ENCODE assay signal across 8 mouse cellular contexts in the genomic region with DNA sequence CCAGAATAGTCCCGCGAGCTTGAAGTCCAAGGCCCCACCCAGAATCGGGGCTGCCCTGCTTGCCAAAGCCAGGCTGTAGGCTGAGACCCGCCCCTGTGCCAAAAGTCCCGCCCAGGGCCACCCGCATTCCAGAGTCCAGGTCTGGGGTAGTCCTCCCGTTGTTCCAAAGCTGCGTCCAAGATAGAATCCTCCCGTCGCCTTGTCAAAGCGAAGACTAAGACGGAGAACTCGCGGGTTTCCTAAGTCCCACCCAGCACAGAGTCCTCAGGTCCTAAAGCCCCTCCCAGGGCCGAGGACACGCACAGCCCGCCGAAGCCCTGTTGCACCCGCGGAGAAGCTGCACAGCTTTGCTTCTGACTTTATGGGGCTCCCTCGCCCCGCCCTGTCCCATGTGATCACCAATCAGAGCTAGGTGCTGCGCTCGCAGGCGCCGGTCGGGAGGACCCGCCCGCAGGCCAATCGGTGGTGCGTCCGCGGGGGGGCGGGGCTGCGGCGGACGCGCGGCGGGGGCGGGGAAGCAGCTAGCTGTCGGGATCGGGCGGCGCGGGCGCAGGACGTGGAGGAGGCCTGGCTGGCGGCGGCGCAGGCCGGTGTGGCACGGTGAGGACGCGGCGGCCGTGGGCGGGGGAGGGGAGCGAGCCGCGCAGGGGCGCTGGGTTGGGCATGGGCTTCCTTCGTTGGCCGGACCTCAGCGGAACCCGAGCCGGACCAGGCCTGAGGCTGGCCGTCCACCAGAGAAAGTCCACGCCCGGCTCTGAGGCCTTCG. TPM values are rescaled to one million over a fixed set of nuclear protein-coding genes. Genes with fewer than 3 reads are reported as not detected.
DNase-seq lines count a peak whose midpoint lies in the region; ATAC-seq lines count a peak whose summit lies in the region.

A gene (plus strand): TSS at position 495 of the 766 bp plus-strand sequence.

- ATAC-seq in hindbrain, embryonic 12.5 days (ENCODE audit: low FRiP score): peak; percentile 98

- under 1% methylated on average over 63 of the region's 71 CpGs for WGBS in hindbrain, embryonic 12.5 days

- H3K9me3 ChIP-seq in hindbrain, embryonic 12.5 days (replicated peaks): no peaks in the 10 kb centered on the region

- H3K27ac ChIP-seq in hindbrain, embryonic 12.5 days: peak within 1 kb of the TSS; percentile 73

- peak within 1 kb of the TSS; percentile 81 for H3K4me2 ChIP-seq in hindbrain, embryonic 12.5 days (replicated peaks)

- H3K36me3 ChIP-seq in hindbrain, embryonic 12.5 days: peaks cover 8% of the 10 kb centered on the region

- H3K4me3 ChIP-seq in hindbrain, embryonic 12.5 days: peak within 1 kb of the TSS; percentile 74

- no peaks in the 10 kb centered on the region for H3K27me3 ChIP-seq in hindbrain, embryonic 12.5 days

- H3K4me1 ChIP-seq in hindbrain, embryonic 12.5 days: peaks cover 18% of the 10 kb centered on the region

- H3K9ac ChIP-seq in hindbrain, embryonic 12.5 days: peak within 1 kb of the TSS; percentile 78

- DNase-seq in NIH3T3 (ENCODE audit: low read depth): peak; percentile 98
- peak; percentile 95 to 97 for DNase-seq in cerebellum, postnatal 10 days
- peak; percentile 90 to 93 for DNase-seq in frontal cortex, postnatal 10 days (ENCODE audit: low spot score in 2 of 2)
- peak; percentile 83 to 94 for DNase-seq in layer of hippocampus, postnatal 14 days (ENCODE audit: low spot score in 2 of 2)
- peak; percentile 95 for DNase-seq in lung, postnatal 14 days
- DNase-seq in retina, adult 2 months (ENCODE audit: low read depth, low spot score): peak; percentile 79
- peak; percentile 93 to 97 for DNase-seq in thymus, postnatal 36 days

RNA-seq across cellular contexts. Expression of the gene that starts here (rescaled TPM):
- 6.1 and 6.6 TPM in 2 replicates for polyA plus RNA-seq in hindbrain, embryonic 12.5 days (2016; fragmentation: Nextera tagmentation; extraction: Ambion mirVana)
- total RNA-seq in layer of hippocampus, postnatal 14 days (2021): 10 to 100 TPM; 14.3 to 14.6 TPM

Comparison
In these comparisons a context has a peak if more than half of its experiments do, and no peak if none do; other contexts are left out.
1. Peak in every context shown above with its lines: DNase-seq, ATAC-seq, H3K4me3 ChIP-seq and H3K27ac ChIP-seq.